Mouse (Mus musculus) kidney, postnatal 0 days (tissue): ENCODE measurements around the gene Gm20388. TPM values are rescaled to one million over a fixed set of nuclear protein-coding genes. Genes with fewer than 3 reads are reported as not detected.
"Not testable (repeated sequence)": the region's sequence is repeated elsewhere in the genome, so short reads cannot be mapped to it uniquely, and the experiment has no call there.

ENCODE experiments used
- ATAC-seq: fragments of 200-750 bp; cut with Nextera tagmentation; replicated peaks from 2 replicates; pipeline ENCODE4 v1.8.0; 2017; ENCODE audit warnings: low read depth, moderate number of reproducible peaks, moderate TSS enrichment, moderate library complexity; ENCODE audit not compliant: low FRiP score
- DNase-seq: peaks from one replicate; pipeline ENCODE4 v3.0.0-alpha.2; 2016; ENCODE audit warnings: low spot score
- H3K27ac ChIP-seq: fragments of 300-500 bp; sonication (generic); 2 replicates; pipeline ENCODE4 v1.5.1; 2014; ENCODE audit warnings: mild to moderate bottlenecking
- H3K27me3 ChIP-seq: fragments of 300-500 bp; sonication (generic); 2 replicates; pipeline ENCODE4 v1.6.1; 2014; ENCODE audit warnings: low read length, mixed read lengths; ENCODE audit not compliant: insufficient read depth
- H3K36me3 ChIP-seq: fragments of 300-500 bp; sonication (generic); 2 replicates; pipeline ENCODE4 v1.6.1; 2014; ENCODE audit warnings: low read length, mixed read lengths; ENCODE audit not compliant: insufficient read depth
- H3K4me1 ChIP-seq: fragments of 300-500 bp; sonication (generic); replicated peaks from 2 replicates; pipeline ENCODE4 v1.6.1; 2014; ENCODE audit warnings: antibody characterized with exemption, low read length, mixed read lengths; ENCODE audit not compliant: insufficient read depth
- H3K4me2 ChIP-seq: fragments of 300-500 bp; sonication (generic); 2 replicates; pipeline ENCODE4 v1.6.1; 2014; ENCODE audit warnings: mild to moderate bottlenecking, low read length, moderate library complexity, mixed read lengths
- H3K4me3 ChIP-seq: fragments of 300-500 bp; sonication (generic); replicated peaks from 2 replicates; pipeline ENCODE4 v1.5.1; 2014; ENCODE audit warnings: low read depth, low read length
- H3K9ac ChIP-seq: fragments of 300-500 bp; sonication (generic); 2 replicates; pipeline ENCODE4 v1.6.1; 2014; ENCODE audit warnings: low read depth, low read length
- H3K9me3 ChIP-seq: fragments of 300-500 bp; sonication (generic); replicated peaks from 2 replicates; pipeline ENCODE4 v1.6.1; 2016; ENCODE audit warnings: low read length, inconsistent platforms, mixed read lengths
- CTCF ChIP-seq: IDR thresholded peaks from 2 replicates; pipeline ENCODE4 v1.5.1; 2016; ENCODE audit warnings: antibody characterized with exemption, low read depth, mild to moderate bottlenecking, moderate library complexity
- WGBS: fragments of 180-500 bp; shearing (Covaris S2); extraction: QIAGEN DNeasy Blood & Tissue Kit; methylation state at CpG from one replicate; pipeline ENCODE4 v1.1.7; 2014; 5-methylcytosine and 5-hydroxymethylcytosine counted together
- polyA plus RNA-seq: library from polyadenylated mRNA; unstranded; fragments of >200 nt; fragmentation: Nextera tagmentation; extraction: Ambion mirVana; gene quantifications from 2 replicates; pipeline ENCODE4 v1.2.1, GENCODE M21; 2015

The Gm20388 gene
- polyA plus RNA-seq, 1 experiment from 2014 or later = not detected

- Histone ChIP-seq H3K9ac (no peak overlapping the region), H3K4me1 (no peaks in the 10 kb centered on the region), H3K4me3 (no peak overlapping the region), H3K27ac (no peak overlapping the region), H3K4me2 (no peak overlapping the region), H3K27me3 (no peaks in the 10 kb centered on the region), H3K9me3 (no peaks in the 10 kb centered on the region), H3K36me3 (no peaks in the 10 kb centered on the region)
- no peak for DNase-seq
- 68% methylated on average over 2 of the region's 2 CpGs for WGBS
- no peak for TF ChIP-seq CTCF
- no peak for ATAC-seq
These were observed 2716.3 kb downstream of the Gm20388 start for GRCm38 (mm10) chr8:122626896-122627295.

- H3K4me2 ChIP-seq = no peak overlapping the region
- no peaks in the 10 kb centered on the region for H3K36me3 ChIP-seq
- no peaks in the 10 kb centered on the region for H3K27me3 ChIP-seq
- no peak for ATAC-seq
- TF ChIP-seq CTCF = no peak
- no peaks in the 10 kb centered on the region for H3K9me3 ChIP-seq
- H3K4me1 ChIP-seq = no peaks in the 10 kb centered on the region
- H3K4me3 ChIP-seq = no peak overlapping the region
- WGBS = 46% methylated on average over 10 of the region's 10 CpGs
- DNase-seq = no peak
- H3K27ac ChIP-seq = no peak overlapping the region
- no peak overlapping the region for H3K9ac ChIP-seq
These were observed 2718.7 kb downstream of the Gm20388 start for GRCm38 (mm10) chr8:122629388-122629787.

- Histone ChIP-seq H3K36me3 (no peaks in the 10 kb centered on the region), H3K27me3 (no peaks in the 10 kb centered on the region), H3K27ac (no peak overlapping the region), H3K4me2 (no peak overlapping the region; the same call in 1 of the 2 replicates), H3K9me3 (no peaks in the 10 kb centered on the region), H3K4me1 (no peaks in the 10 kb centered on the region), H3K9ac (no peak overlapping the region), H3K4me3 (no peak overlapping the region)
- WGBS = 50% methylated on average over 22 of the region's 22 CpGs
- ATAC-seq (peak; percentile 26; the same call in 1 of the 2 replicates), DNase-seq (no peak)
- TF ChIP-seq CTCF = no peak
These were observed 2720.1 kb downstream of the Gm20388 start for GRCm38 (mm10) chr8:122630696-122631095.

GRCm38 (mm10) chr8:122632134-122632533 is 2721.5 kb downstream of the Gm20388 start:
- not testable (repeated sequence) for H3K27me3 ChIP-seq, H3K9ac ChIP-seq, ATAC-seq, DNase-seq, H3K4me2 ChIP-seq, H3K4me3 ChIP-seq, H3K27ac ChIP-seq, H3K4me1 ChIP-seq, H3K36me3 ChIP-seq, H3K9me3 ChIP-seq
- WGBS = 69% methylated on average over 3 of the region's 3 CpGs

- no peak overlapping the region for H3K4me3 ChIP-seq
- 93% methylated on average over 14 of the region's 14 CpGs for WGBS
- no peak for TF ChIP-seq CTCF
- no peaks in the 10 kb centered on the region for H3K9me3 ChIP-seq
- no peaks in the 10 kb centered on the region for H3K4me1 ChIP-seq
- H3K27ac ChIP-seq = no peak overlapping the region
- no peak for ATAC-seq
- H3K9ac ChIP-seq = no peak overlapping the region
- H3K4me2 ChIP-seq = no peak overlapping the region
- no peaks in the 10 kb centered on the region for H3K36me3 ChIP-seq
- no peaks in the 10 kb centered on the region for H3K27me3 ChIP-seq
- no peak for DNase-seq
These were observed 2722.6 kb downstream of the Gm20388 start for GRCm38 (mm10) chr8:122633205-122633604.

- ATAC-seq = peak; percentile 63
- TF ChIP-seq CTCF = no peak
These were observed 2725.5 kb downstream of the Gm20388 start for GRCm38 (mm10) chr8:122635878-122636802.

More at GRCm38 (mm10) chr8:122635878-122636802, 2725.5 kb downstream of the Gm20388 start:
- Histone ChIP-seq H3K4me1 (peaks cover 14% of the 10 kb centered on the region), H3K4me2 (no peak overlapping the region), H3K9ac (no peak overlapping the region), H3K27me3 (no peaks in the 10 kb centered on the region), H3K36me3 (no peaks in the 10 kb centered on the region), H3K9me3 (no peaks in the 10 kb centered on the region), H3K27ac (0 out of 2 replicates have a peak overlapping the region, but pooled peaks have one; percentile 20), H3K4me3 (no peak overlapping the region)
- peak; percentile 50 for DNase-seq
- 41% methylated on average over 14 of the region's 14 CpGs for WGBS
